Mouse (Mus musculus): ENCODE data around the gene Trhr2. TPM values are rescaled to one million over a fixed set of nuclear protein-coding genes. Genes with fewer than 3 reads are reported as not detected.
A peak's percentile ranks its signal among the peaks of the same experiment; 100 is the strongest.

The Trhr2 gene
- total RNA-seq, 2 experiments from 2014 or later: 0.83 to 1.3 TPM

DNA sequence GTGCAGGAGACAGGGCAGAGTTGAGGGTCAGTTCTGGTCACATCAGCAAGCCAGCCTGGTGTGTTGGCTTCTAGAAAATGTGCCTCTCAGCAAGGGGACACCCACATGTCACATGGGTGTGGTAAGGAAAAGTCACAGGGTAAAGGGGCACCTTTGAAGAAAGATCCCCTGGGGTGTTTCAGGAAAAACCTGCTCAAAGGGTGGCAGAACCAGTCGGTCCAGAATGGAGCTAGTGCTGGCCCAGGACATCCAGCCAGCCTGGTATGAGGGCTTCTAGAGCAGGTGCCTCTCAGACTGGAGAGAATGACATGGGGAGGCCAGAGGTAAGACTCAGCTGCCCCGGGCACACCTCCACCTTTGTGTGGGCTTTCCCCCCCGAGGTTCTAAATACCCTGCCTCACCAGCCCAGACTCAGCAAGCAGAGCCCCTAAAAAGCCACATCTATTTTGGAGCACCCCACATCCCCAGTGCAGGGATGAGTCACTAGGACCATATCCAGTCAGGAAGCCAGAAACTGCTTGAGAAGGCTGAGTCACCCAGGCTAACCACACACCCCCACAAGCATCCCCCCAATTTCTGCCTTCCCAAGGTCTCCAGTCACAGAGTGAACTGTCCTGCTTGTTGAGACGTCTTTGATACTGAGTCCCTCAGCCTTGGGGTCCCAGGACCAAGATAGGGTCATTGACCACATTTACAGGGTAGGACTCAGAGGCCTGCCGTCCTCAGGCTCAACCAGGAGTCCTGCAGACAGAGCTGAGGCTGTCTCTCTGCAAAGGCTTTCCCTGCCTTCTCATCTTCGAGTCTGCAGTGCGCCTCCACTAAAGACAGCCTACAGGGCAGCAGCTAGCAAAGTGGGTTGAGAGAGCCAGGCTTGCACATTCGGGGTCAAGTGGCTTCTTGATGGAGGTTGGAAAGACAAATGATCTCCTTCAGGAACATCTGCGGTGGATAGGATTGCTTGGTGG, 4.6 kb downstream of the Trhr2 start:
- DNase-seq (ENCODE audit: low spot score in 2 of 2): no peak

DNA sequence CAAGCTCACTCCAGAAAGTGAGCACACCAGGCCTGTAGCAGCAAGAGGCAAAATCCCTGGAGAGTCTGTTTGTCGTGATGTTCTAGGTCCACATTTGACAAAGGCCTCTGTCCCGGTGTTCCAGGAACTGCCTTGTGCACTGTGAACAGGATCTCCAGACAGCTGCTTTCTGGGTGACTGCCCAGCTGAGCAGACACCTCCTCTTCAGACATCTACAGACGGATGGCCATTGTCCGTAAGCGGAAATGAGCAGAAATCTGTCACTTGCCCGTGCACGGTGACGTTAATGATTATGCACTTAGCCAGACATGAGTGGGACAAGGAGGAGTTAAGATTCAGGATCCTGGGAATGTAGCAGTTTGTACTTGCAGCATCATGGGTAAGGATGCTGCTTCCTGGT, 6.4 kb downstream of the Trhr2 start:
- DNase-seq (ENCODE audit: low spot score in 2 of 2): no peak

GRCm38 (mm10) chr8:122350309-122351089, 10.0 kb downstream of the Trhr2 start:
- DNase-seq (ENCODE audit: low spot score in 2 of 2): no peak

DNA sequence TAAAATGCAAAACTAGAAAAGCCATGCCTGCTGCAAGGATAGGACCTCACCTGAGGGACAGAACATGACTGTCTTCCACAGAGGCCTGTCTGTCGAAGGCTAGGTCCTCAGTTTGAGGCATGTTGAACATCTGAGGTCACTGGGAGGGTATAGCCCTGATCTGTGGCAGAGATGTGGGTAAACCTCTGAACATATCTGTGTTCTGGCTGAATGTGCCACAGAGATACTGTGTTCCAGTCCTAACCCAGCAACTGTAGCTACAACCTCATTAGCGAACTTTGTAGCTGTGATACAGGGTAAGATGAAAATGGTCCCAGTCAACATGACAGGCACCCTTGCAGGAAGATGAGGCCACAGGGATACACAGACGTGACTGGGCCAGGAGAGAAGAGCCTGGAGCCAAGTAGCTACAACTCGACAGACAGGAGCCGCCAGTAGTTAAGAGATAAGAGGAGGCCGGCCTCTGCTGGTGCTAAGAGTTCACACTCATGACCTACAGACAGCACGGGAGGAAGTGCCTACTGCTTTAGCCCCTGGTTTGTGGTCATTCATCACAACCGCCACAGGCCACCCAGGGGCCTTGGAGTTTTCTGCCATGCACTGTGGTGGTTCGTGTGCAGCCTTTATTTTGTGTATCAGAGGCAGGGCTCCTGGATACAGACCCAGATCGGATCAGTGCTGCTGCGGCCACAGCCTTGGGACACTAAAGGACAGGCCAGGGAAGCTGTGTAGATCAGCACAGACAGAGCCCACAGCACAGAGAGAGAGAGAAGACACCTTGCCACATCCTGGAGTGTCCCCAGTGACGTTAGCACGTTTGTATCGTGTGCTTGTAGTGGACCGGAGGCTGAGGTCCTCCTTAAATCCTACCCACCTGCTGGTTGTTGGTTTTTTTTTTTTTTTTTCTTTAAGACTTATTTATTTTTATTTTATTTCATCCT, 10.9 kb downstream of the Trhr2 start:
- DNase-seq (ENCODE audit: low spot score in 2 of 2): no peak

GRCm38 (mm10) chr8:122347811-122348552, 12.6 kb downstream of the Trhr2 start:
- DNase-seq (ENCODE audit: low spot score in 2 of 2): peak; percentile 63 to 72

DNA sequence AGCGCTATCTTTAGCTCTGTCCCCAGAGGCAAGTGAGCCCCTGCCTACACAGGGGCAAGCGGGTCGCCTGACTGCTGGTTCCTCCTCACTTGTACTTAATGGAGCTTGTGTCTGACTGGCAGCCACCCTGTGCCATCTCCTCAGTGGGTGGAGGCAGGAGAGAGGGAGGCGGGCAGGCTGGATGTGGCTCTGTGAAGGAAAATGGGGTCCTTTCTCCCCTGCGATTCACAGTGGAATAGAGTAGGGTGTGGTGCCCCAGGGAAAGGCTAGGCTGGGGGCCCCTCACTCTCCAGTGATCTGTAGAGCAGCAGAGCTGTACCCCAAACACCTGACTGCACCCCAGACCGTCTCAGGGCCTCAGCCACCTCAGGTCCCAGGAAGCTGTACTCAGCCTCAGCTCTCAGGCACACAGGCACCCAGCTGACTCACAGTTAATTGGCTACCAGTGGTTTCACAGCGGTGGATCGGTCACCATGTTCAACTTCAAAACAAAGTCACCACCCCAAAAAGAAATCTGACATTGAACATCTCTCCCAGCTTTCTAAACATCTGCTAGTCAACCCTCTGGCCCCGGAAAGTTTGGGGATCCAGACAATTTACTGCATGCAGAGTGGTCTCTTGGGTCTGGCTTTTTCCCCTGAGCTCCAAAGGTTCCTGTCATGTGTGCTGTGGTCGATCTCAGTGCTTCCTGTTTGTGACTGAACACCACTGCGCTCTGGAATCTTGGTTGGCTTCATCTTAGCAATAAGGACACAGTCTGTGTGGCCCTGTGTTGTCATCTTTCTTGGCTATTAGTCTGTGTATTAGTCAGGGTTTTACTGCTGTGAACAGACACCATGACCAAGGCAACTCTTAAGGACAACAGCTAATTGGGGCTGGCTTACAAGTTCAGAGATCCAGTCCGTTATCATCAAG, 15.1 kb downstream of the Trhr2 start:
- DNase-seq (ENCODE audit: low spot score in 2 of 2): no peak

GRCm38 (mm10) chr8:122344219-122344618, 16.3 kb downstream of the Trhr2 start:
- no peak for DNase-seq (ENCODE audit: low spot score in 2 of 2)

- DNase-seq (ENCODE audit: low spot score in 2 of 2): no peak
Observed at GRCm38 (mm10) chr8:122343758-122344157, 16.8 kb downstream of the Trhr2 start.

DNA sequence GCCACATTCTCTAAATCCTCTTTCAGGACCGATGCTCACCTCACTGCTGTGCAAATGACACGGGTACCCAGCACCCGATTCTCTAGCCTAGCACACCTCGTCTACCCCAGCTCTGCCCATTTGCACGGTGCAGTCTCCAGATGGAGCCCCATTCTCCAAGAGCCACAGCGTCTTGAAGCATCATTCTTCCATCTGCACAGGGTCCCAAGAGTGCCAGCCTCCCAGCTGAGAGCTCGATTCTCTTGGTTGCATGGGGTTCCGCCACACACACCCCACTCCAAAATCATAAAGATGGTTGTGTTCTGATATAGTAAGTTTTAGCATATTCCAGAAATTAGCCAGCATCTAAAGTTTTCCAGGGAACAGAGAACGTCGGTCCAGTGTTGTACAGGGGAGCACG, 17.2 kb downstream of the Trhr2 start:
- DNase-seq (ENCODE audit: low spot score in 2 of 2): no peak

DNA sequence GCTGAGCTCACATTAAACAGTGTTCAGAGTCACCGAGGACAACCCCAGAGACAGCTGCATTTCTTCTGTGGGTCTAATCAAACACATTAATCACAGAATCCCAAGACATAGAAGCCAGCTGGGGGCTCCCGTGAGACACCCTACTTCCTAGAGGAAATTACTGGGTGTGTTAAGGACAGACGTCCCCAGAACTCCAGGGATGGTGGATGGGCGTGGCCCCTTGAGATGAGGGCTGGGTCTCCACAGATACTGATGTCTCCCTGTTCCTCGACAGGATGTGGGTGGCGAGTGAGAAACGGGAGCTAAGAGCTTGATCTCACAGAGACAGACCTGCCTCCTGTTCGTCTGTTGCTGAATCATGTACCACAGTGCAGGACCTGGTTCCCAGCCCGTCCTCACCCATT, 17.7 kb downstream of the Trhr2 start:
- DNase-seq (ENCODE audit: low spot score in 2 of 2): peak in 1 of 2 experiments; percentile 45

DNA sequence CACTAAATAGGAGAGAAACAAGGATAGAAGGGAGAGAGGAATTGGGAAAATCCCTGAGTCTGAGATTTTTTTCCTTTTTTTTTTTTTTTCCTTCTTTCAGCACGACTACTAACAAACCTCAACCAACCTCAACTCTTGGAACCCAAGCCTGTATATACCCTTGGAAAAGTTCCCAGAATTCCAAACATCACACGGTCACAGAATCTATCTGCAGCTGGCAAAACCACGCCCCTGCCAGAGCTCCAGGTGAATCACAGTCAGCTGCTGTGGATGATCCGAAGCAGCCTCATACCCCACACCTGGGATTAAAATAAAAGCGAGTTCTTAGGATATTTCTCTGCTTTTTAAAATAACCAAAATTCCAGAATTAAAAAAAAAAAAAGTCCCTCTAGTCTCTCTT, 18.2 kb downstream of the Trhr2 start:
- no peak for DNase-seq (ENCODE audit: low spot score in 2 of 2)

- DNase-seq (ENCODE audit: low spot score in 2 of 2): no peak
Observed at GRCm38 (mm10) chr8:122341790-122342189, 18.8 kb downstream of the Trhr2 start.

- DNase-seq (ENCODE audit: low spot score in 2 of 2): no peak
Observed at GRCm38 (mm10) chr8:122340761-122341160, 19.8 kb downstream of the Trhr2 start.

GRCm38 (mm10) chr8:122338852-122339251, 21.7 kb downstream of the Trhr2 start:
- DNase-seq (ENCODE audit: low spot score in 2 of 2): no peak

DNA sequence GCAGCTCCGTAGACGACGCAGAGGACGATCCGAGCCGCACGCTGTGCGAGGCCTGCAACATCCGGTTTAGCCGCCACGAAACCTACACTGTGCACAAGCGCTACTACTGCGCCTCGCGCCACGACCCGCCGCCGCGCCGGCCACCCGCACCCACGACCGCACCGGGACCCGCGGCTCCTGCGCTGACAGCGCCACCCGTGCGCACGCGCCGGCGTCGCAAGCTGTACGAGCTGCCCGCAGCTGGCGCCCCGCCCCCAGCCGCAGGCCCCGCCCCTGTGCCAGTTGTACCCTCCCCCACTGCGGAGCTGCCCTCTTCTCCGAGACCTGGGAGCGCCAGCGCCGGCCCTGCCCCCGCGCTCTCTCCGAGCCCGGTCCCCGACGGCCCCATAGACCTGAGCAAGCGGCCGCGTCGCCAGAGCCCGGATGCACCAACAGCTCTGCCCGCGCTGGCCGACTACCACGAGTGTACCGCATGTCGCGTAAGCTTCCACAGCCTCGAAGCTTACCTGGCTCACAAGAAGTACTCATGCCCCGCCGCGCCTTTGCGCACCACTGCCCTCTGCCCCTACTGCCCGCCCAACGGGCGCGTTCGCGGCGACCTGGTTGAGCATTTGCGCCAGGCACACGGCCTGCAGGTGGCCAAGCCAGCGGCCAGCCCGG, 24.2 kb downstream of the Trhr2 start:
- DNase-seq (ENCODE audit: low spot score in 2 of 2): peak; percentile 51 to 73

DNA sequence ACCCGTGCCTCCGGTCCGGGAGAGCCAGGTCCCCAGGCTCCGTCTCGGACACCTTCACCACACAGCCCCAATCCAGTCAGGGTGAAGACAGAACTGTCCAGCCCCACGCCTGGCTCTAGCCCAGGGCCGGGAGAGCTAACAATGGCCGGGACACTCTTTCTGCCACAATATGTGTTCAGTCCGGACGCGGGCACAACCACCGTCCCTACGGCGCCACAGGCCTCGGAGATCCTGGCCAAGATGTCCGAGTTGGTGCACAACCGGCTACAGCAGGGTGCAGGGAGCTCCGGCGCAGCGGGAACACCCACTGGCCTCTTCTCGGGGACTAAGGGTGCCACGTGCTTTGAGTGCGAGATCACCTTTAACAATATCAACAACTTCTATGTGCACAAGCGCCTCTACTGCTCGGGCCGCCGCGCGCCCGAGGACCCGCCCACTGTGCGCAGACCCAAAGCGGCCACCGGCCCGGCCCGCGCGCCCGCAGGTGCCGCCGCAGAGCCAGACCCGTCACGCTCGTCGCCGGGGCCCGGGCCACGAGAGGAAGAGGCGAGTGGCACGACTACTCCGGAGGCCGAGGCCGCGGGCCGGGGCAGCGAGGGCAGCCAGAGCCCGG, 24.8 kb downstream of the Trhr2 start:
- no peak for DNase-seq (ENCODE audit: low spot score in 2 of 2)

GRCm38 (mm10) chr8:122334791-122335490, 25.6 kb downstream of the Trhr2 start:
- DNase-seq (ENCODE audit: low spot score in 2 of 2): no peak

GRCm38 (mm10) chr8:122333531-122333930, 27.0 kb downstream of the Trhr2 start:
- no peak for DNase-seq (ENCODE audit: low spot score in 2 of 2)
